Comparison of ENCODE assay signal across 9 mouse cellular contexts in the genomic region with DNA sequence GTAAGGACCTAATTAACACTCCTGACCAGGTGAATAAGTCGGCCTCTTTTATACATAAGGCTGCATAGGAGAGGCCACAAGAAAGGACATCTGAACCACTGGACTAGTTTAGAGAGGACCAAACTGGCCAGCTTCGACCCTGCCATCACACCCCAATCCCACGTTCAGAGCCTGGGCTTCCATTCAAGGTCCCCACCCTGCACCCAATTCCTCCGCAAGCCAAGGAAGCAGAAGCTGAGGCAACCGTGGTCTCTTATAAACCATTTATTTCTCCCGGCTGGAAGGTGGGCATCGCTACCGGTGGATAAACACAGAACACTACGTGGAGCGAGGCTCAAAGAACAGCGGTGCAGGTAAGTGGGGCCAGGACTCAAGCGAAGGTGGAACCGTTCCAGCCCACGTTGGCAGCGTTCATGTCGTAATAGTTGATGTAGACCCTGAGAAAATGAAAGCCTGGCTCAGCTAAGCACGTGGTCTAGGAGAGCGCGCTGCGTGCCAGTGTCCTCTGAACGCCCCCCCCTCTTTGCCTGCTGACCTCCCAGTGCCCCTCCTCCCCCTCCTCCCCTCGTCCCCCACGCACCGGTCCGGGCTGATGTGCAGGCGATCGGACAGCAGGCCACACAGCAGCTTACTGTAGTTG. TPM values are rescaled to one million over a fixed set of nuclear protein-coding genes. Genes with fewer than 3 reads are reported as not detected.
DNase-seq lines count a peak whose midpoint lies in the region; ATAC-seq and TF ChIP-seq lines count a peak whose summit lies in the region.
"Had no signal": no experiment of that assay in that cellular context is flagged by ENCODE, and none has a peak within 500 bp of the region (broad histone marks: within the 10 kb centered on the region; RNA-seq: fewer than 3 reads in every experiment).

No protein-coding gene starts in this region.

- TF ChIP-seq CTCF in kidney, adult 2 months (conservative IDR thresholded peaks at IDR 0.05; ENCODE audit: insufficient read depth, insufficient read length, low read depth, low read length), result no peak

- H3K36me3 ChIP-seq in forebrain, embryonic 11.5 days (ENCODE audit: control insufficient read depth, insufficient read depth, low read length), result no peaks in the 10 kb centered on the region; the same call in 1 of the 2 replicates
- no peaks in the 10 kb centered on the region for H3K36me3 ChIP-seq in kidney, adult 2 months (ENCODE audit: control insufficient read depth, insufficient read depth, low read length)
- peaks cover 6% of the 10 kb centered on the region; the same call in 1 of the 2 replicates for H3K36me3 ChIP-seq in stomach, embryonic 15.5 days

- peak; percentile 21 to 51 for DNase-seq in lung, adult 18-20 months
- no peak for DNase-seq in lung, postnatal 14 days
- peak; percentile 35 to 38 for DNase-seq in adrenal gland, postnatal 36 days
- peak; percentile 84 for DNase-seq in forebrain, embryonic 11.5 days (ENCODE audit: low spot score)
- DNase-seq in kidney, adult 2 months, result peak; percentile 45
- peak; percentile 38 for DNase-seq in lung, postnatal 36 days
- no peak for DNase-seq in T-cell, adult 2 months (ENCODE audit: low spot score)

- no peak for TF ChIP-seq POLR2A in kidney, adult 2 months (IDR thresholded peaks at IDR 0.05; ENCODE audit: low read depth, low read length)

- H3K9me3 ChIP-seq in forebrain, embryonic 11.5 days (ENCODE audit: control insufficient read depth, low read length), result no peaks in the 10 kb centered on the region
- no peaks in the 10 kb centered on the region for H3K9me3 ChIP-seq in stomach, embryonic 15.5 days

- peak overlapping the region; percentile 93 for H3K9ac ChIP-seq in forebrain, embryonic 11.5 days (ENCODE audit: low read length)
- peak overlapping the region; percentile 85; the same call in 1 of the 2 replicates for H3K9ac ChIP-seq in stomach, embryonic 15.5 days

- no peaks in the 10 kb centered on the region for H3K27me3 ChIP-seq in forebrain, embryonic 11.5 days (ENCODE audit: control insufficient read depth, insufficient read depth, low read length)
- H3K27me3 ChIP-seq in kidney, adult 2 months (replicated peaks; ENCODE audit: control insufficient read depth, insufficient read depth, low read length), result no peaks in the 10 kb centered on the region
- no peaks in the 10 kb centered on the region for H3K27me3 ChIP-seq in stomach, embryonic 15.5 days (replicated peaks)

- peak overlapping the region; percentile 68 for H3K4me3 ChIP-seq in forebrain, embryonic 11.5 days (ENCODE audit: low read depth, low read length)
- peak overlapping the region; percentile 89 for H3K4me3 ChIP-seq in kidney, adult 2 months (ENCODE audit: insufficient read depth, low read depth, low read length)
- peak overlapping the region; percentile 77 for H3K4me3 ChIP-seq in stomach, embryonic 15.5 days (replicated peaks)

- 0 out of 2 replicates have a peak overlapping the region, but pooled peaks have one; percentile 25 for H3K27ac ChIP-seq in forebrain, embryonic 11.5 days (ENCODE audit: low read depth, low read length)
- H3K27ac ChIP-seq in kidney, adult 2 months (ENCODE audit: insufficient read depth, low read depth, low read length), result no peak overlapping the region; the same call in 1 of the 2 replicates
- peak overlapping the region; percentile 96 for H3K27ac ChIP-seq in stomach, embryonic 15.5 days

- H3K4me1 ChIP-seq in forebrain, embryonic 11.5 days (replicated peaks; ENCODE audit: control insufficient read depth, insufficient read depth, low read length), result peaks cover 11% of the 10 kb centered on the region
- H3K4me1 ChIP-seq in kidney, adult 2 months (ENCODE audit: control insufficient read depth, insufficient read depth, low read length), result peaks cover 6% of the 10 kb centered on the region; the same call in 1 of the 2 replicates
- H3K4me1 ChIP-seq in stomach, embryonic 15.5 days, result peaks cover 15% of the 10 kb centered on the region

- 2% methylated on average over 26 of the region's 27 CpGs for WGBS in forebrain, embryonic 11.5 days
- WGBS in kidney, adult 2 months, result 6% methylated on average over 25 of the region's 27 CpGs
- 2% methylated on average over 27 of the region's 27 CpGs for WGBS in stomach, embryonic 15.5 days

- ATAC-seq in forebrain, embryonic 11.5 days (replicated peaks; ENCODE audit: low FRiP score), result peak; percentile 75
- peak; percentile 55 for ATAC-seq in stomach, embryonic 15.5 days (ENCODE audit: insufficient read depth, low FRiP score, low read depth)

- H3K4me2 ChIP-seq in forebrain, embryonic 11.5 days (ENCODE audit: low read depth, low read length, severe bottlenecking), result peak overlapping the region; percentile 78
- peak overlapping the region; percentile 73 for H3K4me2 ChIP-seq in stomach, embryonic 15.5 days

RNA-seq across cellular contexts. Expression of gene Mif, which starts 0.8 kb away (rescaled TPM):
- 100 to 1,000 TPM; 313 to 319 TPM for total RNA-seq in adrenal gland, postnatal 36 days (2021)
- 2,277 and 2,481 TPM in 2 replicates for polyA plus RNA-seq in forebrain, embryonic 11.5 days (2014; fragmentation: Nextera tagmentation; extraction: Ambion mirVana)
- polyA plus RNA-seq in kidney, adult 2 months (2012; rRNA removed), result 3,280 and 4,796 TPM in 2 replicates
- 1,866 and 1,981 TPM in 2 replicates for polyA plus RNA-seq in stomach, embryonic 15.5 days (2015; fragmentation: Nextera tagmentation; extraction: Ambion mirVana)

RNA-seq across cellular contexts. Expression of gene Gstt2, which starts 22.0 kb away (rescaled TPM):
- 10 to 100 TPM; 30.0 to 32.0 TPM for total RNA-seq in adrenal gland, postnatal 36 days (2021)
- 6.9 and 8.8 TPM in 2 replicates for polyA plus RNA-seq in forebrain, embryonic 11.5 days (2014; fragmentation: Nextera tagmentation; extraction: Ambion mirVana)
- polyA plus RNA-seq in kidney, adult 2 months (2012; rRNA removed), result 1,054 and 1,473 TPM in 2 replicates
- 54.8 and 58.7 TPM in 2 replicates for polyA plus RNA-seq in stomach, embryonic 15.5 days (2015; fragmentation: Nextera tagmentation; extraction: Ambion mirVana)

RNA-seq across cellular contexts. Expression of gene Derl3, which starts 34.0 kb away (rescaled TPM):
- 1 to 10 TPM in 1 of 2 experiments, under 1 TPM in 1; 0.93 to 2.8 TPM for total RNA-seq in adrenal gland, postnatal 36 days (2021)
- 2.3 and 3.4 TPM in 2 replicates for polyA plus RNA-seq in forebrain, embryonic 11.5 days (2014; fragmentation: Nextera tagmentation; extraction: Ambion mirVana)
- 5.0 and 6.4 TPM in 2 replicates for polyA plus RNA-seq in kidney, adult 2 months (2012; rRNA removed)
- polyA plus RNA-seq in stomach, embryonic 15.5 days (2015; fragmentation: Nextera tagmentation; extraction: Ambion mirVana), result 6.6 and 8.8 TPM in 2 replicates

RNA-seq across cellular contexts. Expression of gene Gstt4, which starts 36.9 kb away (rescaled TPM):
- total RNA-seq in adrenal gland, postnatal 36 days (2021), result not detected
- polyA plus RNA-seq in forebrain, embryonic 11.5 days (2014; fragmentation: Nextera tagmentation; extraction: Ambion mirVana), result not detected in 2 replicates
- 0.11 and 0.23 TPM in 2 replicates for polyA plus RNA-seq in kidney, adult 2 months (2012; rRNA removed)
- polyA plus RNA-seq in stomach, embryonic 15.5 days (2015; fragmentation: Nextera tagmentation; extraction: Ambion mirVana), result not detected in 2 replicates
- total RNA-seq: hematopoietic stem cell, adult 5-6 weeks had no signal

Comparison
In these comparisons a context has a peak if more than half of its experiments do, and no peak if none do; other contexts are left out.
1. DNase-seq: peak in lung, adult 18-20 months (2 of 2), adrenal gland, postnatal 36 days (2 of 2), forebrain, embryonic 11.5 days (single experiment), kidney, adult 2 months (single experiment) and lung, postnatal 36 days (single experiment); none in lung, postnatal 14 days (single experiment) and T-cell, adult 2 months (single experiment).
2. RNA of gene Gstt2, which starts 22.0 kb away (polyA plus RNA-seq): 1,054 to 1,473 TPM in kidney, adult 2 months; 54.8 to 58.7 TPM in stomach, embryonic 15.5 days and 6.9 to 8.8 TPM in forebrain, embryonic 11.5 days; every median in the first group is over 10 times any median in the second.
3. Peak in every context shown above with its lines, with median percentiles within 50 percentile points of each other: H3K4me3 ChIP-seq.